Mouse (Mus musculus): ENCODE data around the gene Traf1.

The Traf1 gene

GRCm38 (mm10) chr2:34901726-34902125, 59.8 kb downstream of the Traf1 start:
- no peak for DNase-seq (ENCODE audit: low spot score)

GRCm38 (mm10) chr2:34900412-34900811, 61.2 kb downstream of the Traf1 start:
- no peak for DNase-seq (ENCODE audit: low spot score)

DNA sequence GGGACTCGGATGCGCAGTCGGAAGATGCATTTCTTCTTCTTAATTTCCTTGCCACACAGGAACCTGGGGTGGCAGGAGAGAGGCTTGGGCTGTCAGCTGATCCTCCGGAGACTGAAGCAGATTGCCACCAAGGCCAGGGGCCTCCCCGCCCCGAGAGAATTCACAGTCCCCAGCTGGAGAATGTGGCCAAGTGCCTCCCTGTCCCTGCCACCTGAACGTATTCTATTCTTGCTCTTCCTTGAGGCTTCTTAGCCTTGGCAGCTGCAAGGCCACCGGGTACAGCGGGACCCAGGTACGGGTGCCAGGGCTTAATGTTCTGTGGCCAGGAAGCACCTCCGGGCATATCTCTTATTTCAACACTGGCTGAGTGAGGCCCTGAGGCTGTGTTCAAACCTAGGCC, 61.9 kb downstream of the Traf1 start:
- no peak for DNase-seq (ENCODE audit: low spot score)

DNA sequence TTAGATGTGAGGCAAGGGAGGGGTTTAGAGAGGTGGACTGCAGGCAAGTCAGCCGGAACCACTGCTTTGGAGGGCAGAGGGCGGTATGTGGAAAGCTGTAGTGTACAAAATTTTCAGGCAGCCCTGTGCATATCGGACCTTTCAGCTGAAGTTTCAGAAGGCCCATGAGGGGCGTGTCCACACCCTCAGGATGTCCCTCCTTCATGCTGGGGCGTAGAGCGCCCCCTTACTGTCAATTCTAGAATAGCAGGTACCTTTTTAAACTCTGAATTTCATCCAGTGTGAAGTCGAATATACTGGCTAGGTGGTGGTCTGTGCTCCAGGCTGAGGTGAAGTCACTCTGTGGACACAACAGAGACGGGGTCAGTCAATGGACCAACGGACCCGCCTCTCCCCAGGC, 63.8 kb downstream of the Traf1 start:
- peak; percentile 33 for DNase-seq (ENCODE audit: low spot score)

- DNase-seq (ENCODE audit: low spot score): no peak
These were observed 64.6 kb downstream of the Traf1 start for GRCm38 (mm10) chr2:34896821-34897460.

DNA sequence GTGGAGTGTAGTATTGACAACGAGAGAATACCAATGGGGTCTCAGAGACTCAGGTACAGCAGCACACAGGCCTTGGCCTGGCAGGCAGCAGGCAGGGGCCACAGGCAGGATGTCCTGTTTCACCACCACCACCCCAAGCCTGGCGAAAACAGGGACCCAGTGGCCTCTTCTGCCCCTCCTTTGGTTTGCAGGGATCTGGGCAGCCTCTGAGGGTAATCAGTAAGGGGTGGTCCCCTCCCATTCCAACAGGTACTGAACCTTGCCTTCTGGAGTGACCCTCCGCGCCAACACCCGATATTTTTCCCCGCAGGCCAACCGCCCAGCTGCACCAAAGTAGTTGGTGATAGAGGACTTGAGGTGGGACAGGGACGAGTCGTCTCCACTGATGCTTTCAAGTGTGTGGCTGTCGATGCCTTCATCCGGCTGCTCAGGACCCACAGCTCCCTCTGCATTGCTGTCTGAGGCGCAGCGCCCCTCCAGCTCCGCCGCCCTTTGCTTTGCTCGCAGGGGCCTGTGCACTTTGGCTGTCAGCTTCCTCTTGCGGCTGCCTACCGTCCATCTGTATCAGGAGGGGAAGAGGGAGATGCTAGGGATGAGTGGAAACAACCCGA, 66.0 kb downstream of the Traf1 start:
- DNase-seq (ENCODE audit: low spot score): no peak

DNA sequence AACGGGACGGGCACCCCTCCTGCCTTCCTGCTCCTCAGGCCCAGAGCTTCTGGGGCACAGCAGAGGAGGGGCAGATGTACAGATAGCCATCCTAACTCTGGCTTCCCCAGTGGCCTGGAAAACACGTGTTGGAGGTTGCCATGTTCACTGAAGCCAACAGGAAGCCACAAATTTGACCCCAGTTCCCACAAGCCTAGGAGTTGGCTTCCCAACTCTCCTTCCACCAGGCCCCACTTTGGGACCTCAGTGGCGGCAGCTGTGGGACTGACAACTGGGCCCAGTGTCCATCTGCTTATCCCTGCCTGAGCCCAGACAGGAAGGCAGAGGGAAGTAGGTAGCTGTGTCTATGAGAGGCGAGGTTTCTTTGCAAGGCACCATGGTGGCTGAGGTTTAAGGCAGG, 67.6 kb downstream of the Traf1 start:
- DNase-seq (ENCODE audit: low spot score): no peak

Measured in MN1 (cell line).